Mouse (Mus musculus): Measurements from ENCODE around the gene Gm10135.

- TF ChIP-seq CTCF (conservative IDR thresholded peaks at IDR 0.05; ENCODE audit: insufficient read depth, insufficient read length, low read depth, low read length) (0 out of 2 replicates have a peak, but pooled peaks have one; percentile 20), POLR2A (IDR thresholded peaks at IDR 0.05; ENCODE audit: low read depth, low read length) (no peak)
Measured at GRCm38 (mm10) chr5:72972934-72973333, 1.6 kb downstream of the Gm10135 start.
